Mouse (Mus musculus) heart, postnatal 25 days (tissue): ENCODE data around the gene Cd200r1. TPM values are rescaled to one million over a fixed set of nuclear protein-coding genes. Genes with fewer than 3 reads are reported as not detected.

Source experiments
- DNase-seq: peaks from one replicate; pipeline ENCODE4 v3.0.0; 2022; ENCODE audit warnings: low spot score
- intact Hi-C: fragments of 180-260 bp; cut with DNase I; formaldehyde crosslinking; loops from one replicate; pipeline ENCODE4 v1.15.1; 2025
- total RNA-seq, 2 experiments: library from RNA; stranded (reverse); gene quantifications; 2 replicates each; pipeline ENCODE4 v1.2.3; 2021

Cd200r1 gene
- total RNA-seq: under 1 TPM; 0.48 to 0.49 TPM

DNA sequence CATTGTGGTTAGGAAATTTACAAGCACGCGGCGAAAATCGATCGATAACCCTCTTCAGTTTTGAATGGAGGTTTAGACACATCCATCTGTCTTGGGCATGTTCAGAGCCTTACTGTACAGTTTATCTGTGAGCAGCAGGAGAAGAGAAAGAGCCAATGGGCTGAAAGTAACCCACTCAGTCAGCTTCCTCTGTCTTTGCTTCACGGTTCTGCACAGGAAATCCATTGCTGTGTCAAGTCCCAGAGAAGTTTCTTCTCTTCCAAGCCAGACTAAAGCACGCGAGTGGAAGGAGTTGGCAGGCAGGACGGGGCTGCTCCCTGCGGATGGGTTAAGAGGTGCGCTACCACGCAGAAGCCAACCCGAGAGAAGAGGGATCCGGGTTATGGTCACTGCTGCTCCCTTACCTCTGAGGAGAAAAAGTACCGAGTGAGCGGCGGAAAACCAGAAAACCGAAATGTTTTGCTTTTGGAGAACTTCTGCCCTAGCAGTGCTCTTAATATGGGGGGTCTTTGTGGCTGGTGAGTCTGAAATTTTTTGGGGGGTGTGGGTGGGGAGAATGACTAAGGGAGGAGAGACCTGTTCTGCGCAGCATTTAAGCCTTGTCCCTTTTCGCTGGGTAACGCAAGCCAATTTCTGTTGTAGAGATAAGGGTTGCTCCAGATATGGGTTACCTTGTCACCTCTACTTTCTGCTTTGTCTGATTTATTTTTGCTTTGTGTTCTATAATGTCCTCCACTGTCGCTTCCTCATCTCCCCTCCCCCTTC lies at the start of gene Cd200r1:
Cd200r1 (plus strand) TSS at position 182 of the 765 bp plus-strand sequence.
- intact Hi-C loops: loop anchor here (10.0 kb wide), 1 partner anchor 359 kb away; no protein-coding TSS in a partner anchor

DNA sequence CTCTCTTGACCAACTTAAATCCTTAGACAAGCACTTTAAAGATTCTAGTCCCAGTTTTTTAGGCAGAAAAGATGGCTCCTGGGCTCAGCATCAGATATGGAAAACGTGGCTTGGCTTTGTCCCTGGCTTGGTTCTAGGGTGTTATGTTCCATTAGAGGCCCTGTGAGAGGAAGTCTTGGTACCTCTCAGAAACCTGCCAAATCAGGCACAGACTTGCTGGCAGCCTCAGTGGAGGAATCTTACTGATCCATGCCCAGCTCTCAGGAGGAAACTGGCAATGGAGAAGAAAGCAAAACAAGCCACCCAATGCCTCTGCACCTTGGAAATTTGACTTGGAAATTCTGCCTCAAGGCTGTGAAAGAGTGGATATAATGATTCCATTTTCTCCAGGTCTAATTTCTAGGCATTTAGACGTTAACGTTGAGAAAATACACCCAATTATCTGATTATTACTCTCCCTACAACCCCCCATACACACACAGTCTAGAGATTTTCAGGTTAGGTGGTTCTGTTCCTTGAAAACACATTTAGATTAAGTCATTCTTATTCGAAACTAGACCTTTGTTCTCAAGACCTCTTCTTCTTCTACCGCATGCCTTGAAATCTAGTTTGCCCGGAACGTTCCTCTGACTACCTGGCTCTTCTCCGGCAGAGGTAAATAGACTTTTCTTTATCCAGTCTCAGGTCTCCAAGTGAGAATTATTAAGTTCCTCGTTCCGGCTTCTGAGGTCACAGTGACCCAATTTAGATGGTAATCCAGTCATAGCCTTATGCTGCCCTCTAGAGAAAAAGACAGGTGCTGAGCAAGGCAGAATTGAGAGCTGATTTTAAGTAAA lies 49.0 kb upstream of the Cd200r1 start:
- no peak for DNase-seq
- intact Hi-C loops: no loop called here

More for the DNA sequence above, at the start of gene Cd200r1:
- DNase-seq: no peak

DNA sequence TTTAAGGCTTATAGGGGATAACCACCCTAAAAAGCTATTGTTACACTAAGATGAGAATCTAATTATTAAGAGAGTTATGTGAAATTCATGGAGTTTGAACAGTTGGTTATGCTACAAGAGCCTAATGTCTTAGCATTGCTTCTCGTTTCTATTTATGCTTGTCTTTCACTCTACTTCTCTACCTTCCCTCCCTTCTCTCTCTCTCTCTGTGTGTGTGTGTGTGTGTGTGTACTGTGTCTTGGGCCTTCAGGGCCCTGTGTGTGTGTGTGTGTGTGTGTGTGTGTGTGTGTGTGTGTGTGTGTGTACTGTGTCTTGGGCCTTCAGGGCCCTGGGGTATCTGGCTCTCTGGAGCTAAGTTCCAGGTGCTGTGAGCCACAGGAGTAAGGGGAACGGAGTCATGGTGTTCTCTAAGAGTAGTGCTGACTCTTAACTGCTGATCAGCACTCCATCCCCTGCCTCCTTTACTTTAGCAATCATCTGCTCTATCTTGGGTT lies 48.3 kb upstream of the Cd200r1 start:
- no peak for DNase-seq
- intact Hi-C loops: no loop called here

DNA sequence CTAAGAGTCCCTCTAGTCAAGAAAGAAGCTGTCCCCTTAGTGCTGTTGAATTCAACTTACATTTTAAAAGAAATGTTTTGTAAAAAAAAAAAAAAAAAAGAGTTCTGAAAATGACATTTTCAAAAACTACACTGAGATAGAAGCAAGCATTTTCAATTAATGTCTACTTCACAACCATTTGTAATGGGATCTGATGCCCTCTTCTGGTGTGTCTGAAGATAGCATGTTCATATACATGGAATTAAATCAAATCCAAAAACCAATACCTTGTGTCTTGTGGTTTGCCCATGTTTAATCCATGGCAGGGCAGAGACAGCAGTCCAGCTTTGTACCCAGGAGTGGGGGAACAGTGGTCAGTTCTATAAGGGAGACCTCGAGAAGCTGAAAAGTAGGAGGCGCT lies 47.7 kb upstream of the Cd200r1 start:
- intact Hi-C loops: no loop called here
- DNase-seq: no peak

DNA sequence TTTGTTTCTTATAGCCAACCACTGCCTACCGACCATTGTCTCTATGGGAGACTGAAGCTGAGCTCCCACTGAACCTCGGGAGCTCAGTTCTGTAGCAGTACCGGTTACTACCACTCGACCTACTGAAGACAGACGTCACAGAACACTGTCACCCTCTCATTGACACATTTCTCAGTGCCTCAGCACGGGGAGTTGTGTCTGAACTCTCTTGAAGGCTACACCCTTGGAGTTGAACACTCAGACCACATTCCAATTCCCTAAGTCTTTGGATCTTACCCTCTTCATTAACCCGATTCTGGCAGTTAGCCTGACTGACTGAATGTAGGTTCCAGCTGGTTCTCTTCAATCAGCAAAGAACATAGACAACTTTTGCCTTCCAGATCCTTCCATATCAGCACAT lies 46.2 kb upstream of the Cd200r1 start:
- intact Hi-C loops: no loop called here

DNA sequence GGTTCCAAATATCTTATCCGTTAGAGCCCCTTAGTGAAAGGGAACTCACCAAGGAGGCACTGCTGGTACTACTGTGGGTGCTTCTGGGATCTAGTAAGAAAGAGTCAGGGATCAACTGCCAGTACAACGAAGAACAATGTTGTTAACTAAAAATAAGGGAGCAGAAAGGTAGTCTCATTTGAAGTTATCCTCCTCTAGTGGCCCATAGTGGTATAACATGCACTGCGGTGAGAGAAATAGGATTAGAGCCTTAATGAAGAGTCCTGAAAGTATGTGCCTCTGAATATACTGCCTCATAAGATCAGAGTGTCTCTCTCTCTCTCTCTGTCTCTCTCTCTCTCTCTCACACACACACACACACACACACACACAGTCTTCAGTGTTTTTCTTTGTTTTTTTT lies 45.0 kb upstream of the Cd200r1 start:
- intact Hi-C loops: loop anchor here (10.0 kb wide), 1 partner anchor 236 kb away; no protein-coding TSS in a partner anchor
- no peak for DNase-seq

More for the DNA sequence above, 46.2 kb upstream of the Cd200r1 start:
- no peak for DNase-seq

DNA sequence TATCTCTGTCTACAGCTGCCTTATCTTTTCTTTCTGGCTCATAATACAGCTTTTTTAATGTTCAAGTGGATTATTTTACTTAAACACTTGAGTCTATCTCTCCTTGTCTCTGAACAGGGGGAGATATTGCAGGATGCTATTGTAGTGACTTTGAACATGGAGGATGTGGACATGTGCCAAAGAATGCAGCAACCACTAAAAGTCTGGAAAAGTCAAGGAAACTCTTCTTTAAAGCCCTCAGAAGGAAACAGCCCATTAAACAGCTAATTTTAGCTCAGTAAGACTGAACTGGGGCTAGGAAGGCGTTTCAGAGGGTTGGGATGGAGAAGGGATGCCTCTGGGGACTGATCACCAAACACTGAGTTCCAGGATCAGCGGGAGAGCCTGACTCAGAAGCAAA lies 42.9 kb upstream of the Cd200r1 start:
- intact Hi-C loops: loop anchor here (10.0 kb wide), 1 partner anchor 238 kb away; no protein-coding TSS in a partner anchor
- DNase-seq: no peak

DNA sequence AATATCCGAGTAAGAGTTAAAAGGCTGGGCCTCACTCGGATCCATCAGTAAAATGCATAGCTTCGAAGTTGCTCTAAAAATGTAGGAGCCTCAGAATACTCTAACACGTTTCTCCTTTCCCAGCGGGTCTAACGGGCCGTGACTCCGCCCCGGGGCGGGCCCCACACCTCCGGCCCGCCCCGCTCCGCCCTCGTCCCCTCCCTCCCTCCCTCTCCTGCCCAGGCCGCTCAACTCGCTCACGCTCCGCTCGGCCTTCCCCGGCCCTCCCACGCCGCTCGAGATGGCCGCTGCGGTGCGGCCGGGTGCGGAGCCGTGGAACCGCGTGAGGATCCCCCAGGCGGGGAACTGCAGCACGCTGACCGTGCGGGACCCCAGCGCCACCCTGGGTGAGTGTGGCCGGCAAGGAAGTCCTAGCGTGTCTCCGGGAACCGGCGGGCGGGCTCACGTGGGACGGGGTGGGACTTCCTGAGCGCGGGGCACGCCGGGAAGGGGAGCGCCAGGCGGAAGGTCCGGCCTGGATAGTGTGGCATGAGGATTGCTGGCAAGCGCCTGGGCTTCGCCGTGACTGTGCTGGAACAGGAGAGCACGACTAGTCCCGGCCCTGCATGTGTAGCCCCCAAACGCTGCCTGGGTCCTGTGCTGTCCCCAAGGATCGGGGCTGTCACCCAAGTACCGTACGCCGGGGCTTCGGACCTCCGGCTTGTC lies 41.3 kb upstream of the Cd200r1 start, which contains the start of gene Nepro:
Nepro (plus strand) TSS at position 219 of the 705 bp plus-strand sequence.
- peak; percentile 92 for DNase-seq
- intact Hi-C loops: loop anchor here (10.0 kb wide), 1 partner anchor 239 kb away; no protein-coding TSS in a partner anchor

DNA sequence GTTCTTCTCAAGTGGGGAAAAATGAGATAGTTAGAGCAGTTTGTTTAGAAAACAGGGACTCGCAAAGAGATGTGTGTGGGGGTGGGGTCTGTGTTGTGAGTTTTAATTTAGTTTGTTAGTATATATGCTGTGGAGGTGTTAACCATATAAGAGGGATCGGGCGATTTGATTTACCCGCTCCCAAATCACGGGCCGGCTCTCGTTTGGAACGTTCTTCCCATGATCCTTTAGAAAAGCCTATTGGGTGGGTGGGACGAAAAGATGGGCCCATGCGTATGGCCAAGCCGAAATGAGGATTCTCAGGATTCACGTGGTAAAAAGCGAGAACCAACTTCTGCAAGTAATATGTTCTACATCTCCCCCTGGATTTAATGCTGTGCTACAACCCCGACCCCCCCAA lies 40.7 kb upstream of the Cd200r1 start:
- DNase-seq: no peak
- intact Hi-C loops: loop anchor here (10.0 kb wide), 1 partner anchor 240 kb away; no protein-coding TSS in a partner anchor

DNA sequence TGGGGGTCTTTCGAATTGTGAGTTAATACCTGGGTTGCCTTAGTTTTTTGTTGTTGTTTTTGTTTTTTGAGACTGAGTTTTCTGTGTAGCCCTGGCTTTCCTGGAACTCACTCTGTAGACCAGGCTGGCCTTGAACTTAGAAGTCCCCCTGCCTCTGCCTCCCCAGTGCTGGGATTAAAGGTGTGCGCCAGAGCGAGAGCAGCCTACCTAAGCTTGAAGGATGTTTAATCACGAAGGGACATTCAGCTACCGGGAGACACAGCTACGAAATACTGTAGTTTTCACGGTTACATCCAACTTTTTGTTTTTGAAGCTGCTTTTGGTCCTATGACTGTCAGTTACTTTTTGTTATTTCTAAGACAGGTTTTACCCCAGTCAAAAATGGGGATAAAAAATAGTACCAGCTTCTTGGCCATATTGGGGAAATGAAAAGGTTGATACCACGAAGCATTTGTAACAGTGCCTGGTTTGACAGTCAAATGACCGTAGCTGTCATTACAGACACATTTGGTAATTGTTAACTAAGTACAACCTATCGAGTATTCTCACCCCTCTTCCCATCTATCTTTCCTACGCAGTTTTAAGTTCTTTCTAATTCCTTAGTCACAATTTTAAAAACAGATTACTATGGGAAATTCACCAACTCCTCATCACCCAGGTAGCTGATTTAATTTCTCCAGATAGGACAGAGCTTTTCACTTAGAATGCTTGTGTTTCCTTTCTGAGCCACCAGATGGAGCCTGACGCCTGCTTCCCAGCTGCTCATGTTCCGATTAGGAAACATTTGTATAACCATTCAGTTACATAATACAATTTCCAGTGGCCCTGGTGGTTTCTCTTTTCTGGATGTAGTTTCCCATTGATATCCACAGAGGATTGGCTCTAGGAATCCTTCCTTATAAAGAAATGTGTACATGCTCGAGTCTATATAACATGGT lies 40.0 kb upstream of the Cd200r1 start:
- DNase-seq: peak; percentile 46
- intact Hi-C loops: loop anchor here (1.0 to 10.0 kb wide), 4 partner anchors 15 to 365 kb away; no protein-coding TSS in a partner anchor

DNA sequence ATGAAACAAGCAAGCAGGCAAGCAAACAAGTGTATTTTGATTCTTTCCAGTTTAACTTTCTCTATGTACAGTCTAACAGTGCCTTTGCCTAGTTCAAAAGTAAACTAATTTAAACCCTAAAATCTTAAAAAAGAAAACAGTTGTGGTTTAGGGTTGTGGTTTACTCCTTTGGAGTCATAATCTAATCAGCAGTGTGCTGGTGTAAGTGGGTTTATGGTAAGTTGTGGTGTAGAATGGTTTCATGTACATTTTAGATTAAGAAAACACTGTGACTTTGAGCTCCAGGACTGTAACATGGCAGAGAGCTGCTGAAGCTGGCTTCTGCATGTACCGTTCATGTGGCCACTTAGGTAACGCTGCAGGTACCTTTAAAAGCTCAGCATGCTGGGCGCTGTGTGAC lies 38.0 kb upstream of the Cd200r1 start:
- intact Hi-C loops: loop anchor here (2.0 to 10.0 kb wide), 2 partner anchors 13 to 243 kb away; no protein-coding TSS in a partner anchor
- DNase-seq: no peak

DNA sequence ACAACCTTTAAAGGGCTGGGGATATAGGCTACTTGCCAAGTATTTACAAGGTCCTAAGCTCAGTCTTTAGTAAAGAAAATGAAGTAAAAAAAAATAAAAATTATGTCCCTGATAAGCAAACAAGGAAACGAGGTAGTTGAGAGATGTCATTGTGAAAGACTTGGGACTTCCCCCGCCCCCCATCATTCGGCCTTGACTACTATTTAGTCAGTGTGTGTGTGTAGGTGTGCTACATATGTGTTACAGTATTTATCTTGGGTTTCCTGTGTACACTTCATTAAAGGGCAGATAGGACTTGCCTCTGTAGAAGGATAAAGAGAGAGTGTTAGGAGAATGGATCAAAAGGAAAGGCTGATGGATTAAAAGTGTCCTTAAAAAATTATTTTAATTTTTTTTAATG lies 31.5 kb upstream of the Cd200r1 start:
- intact Hi-C loops: no loop called here

DNA sequence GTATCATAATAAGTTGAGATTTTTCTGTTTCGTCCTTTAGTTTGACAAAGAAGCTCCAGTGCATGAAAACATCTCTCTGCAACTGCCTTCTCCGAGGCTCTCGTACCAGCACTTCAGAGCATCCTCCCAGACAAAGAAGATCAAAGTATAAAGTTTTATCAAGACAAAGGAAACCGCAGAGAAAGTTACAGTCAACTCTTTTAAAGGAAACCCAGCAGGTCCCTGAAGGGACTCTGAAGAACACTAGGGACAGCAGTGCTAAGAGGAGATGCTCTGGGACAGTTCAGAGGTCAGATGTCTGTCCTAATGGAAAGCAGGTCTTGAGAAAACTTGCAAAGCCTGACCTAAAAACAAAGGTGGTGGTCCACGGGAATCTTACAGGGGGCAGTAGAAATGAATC lies 29.9 kb upstream of the Cd200r1 start:
- no peak for DNase-seq
- intact Hi-C loops: no loop called here

More for the DNA sequence above, 31.5 kb upstream of the Cd200r1 start:
- no peak for DNase-seq

DNA sequence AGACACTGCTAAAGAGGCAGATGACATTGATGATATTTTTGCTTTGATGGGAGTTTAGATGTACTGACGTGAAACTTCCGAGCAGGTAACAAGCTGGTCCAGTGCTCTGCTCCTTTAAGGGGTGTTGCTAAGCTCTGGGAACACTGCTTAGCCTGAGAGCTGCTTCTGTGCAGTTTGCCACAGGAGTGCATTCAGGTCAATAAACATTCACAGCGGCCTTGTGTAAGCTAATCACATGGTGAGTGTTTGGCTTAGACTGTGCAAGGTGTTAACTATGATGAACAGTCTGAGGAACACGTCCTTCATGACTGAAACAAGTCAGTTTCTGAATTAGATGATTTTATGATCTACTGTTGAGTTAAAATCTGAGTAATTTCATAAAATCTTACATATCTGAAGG lies 29.4 kb upstream of the Cd200r1 start:
- DNase-seq: no peak
- intact Hi-C loops: no loop called here

DNA sequence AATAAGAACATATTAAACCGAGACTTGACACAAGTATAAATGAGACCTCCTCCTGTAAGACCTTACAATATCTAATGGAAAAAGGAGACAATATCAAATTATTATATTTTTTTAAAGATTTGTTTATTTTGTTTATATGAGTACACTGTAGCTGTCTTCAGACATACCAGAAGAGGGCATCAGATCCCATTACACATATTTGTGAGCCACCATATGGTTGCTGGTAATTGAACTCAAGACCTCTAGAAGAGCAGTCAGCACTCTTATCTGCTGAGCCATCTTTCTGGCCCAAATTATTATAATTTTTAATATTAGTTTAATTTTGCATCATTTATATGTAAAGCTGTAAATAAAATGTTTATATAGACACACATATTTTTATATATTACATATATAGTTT lies 22.8 kb upstream of the Cd200r1 start:
- no peak for DNase-seq
- intact Hi-C loops: no loop called here

DNA sequence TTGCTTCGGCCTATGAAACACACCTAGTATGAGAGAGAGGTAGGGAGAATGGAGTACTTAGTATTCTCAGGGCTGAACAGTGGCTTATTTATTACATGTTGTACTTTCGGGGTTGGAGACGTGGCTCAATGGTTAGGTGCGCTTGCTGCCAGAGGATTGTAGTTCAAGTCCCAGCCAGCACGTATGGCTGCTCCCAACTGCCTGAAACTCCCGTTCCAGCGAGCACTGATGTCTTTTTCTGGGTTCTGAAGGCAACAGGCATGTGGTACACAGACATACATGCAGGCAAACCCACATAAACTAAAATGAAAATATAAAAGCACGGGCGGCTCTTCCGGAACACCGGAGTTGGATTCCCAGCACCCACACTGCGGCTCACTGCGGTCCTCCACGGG lies 20.1 kb upstream of the Cd200r1 start:
- intact Hi-C loops: no loop called here
- DNase-seq: no peak

DNA sequence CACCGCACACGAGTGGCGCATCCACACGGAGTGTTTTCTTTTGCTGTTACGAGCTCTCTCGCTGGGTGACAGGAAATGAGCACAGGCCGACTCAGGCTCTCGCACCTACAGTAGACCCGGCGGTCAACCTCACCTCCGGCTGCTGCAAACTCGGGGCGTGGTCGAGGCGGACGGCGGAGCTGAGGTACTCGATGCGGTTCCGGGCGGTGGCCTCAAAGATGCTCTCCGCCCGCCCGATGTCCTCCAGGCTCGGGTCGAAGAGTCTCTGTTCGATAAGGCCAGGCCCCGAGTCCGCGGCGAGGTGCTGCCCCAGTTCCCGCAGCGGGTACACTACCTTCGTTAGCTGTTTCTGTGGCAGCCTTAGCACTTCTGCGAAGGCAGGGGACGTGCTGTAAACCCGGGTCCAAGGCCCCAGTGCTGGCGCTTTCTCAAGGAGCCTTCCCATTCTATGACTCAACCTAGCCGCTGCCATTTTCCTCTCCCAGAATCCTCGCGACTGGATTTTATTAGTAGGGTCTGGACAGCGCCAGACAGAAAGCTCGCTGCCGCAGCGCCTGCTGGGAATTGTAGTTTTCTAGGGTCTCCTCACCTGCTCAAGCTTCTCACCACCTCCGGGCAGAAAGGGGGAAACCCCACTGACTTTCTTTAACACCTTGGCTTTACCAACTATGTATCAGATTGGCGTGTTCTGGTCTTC lies 19.5 kb upstream of the Cd200r1 start, which contains the start of gene Gtpbp8:
Gtpbp8 (minus strand) TSS at position 498 of the 697 bp plus-strand sequence.
- peak; percentile 69 for DNase-seq
- intact Hi-C loops: no loop called here

DNA sequence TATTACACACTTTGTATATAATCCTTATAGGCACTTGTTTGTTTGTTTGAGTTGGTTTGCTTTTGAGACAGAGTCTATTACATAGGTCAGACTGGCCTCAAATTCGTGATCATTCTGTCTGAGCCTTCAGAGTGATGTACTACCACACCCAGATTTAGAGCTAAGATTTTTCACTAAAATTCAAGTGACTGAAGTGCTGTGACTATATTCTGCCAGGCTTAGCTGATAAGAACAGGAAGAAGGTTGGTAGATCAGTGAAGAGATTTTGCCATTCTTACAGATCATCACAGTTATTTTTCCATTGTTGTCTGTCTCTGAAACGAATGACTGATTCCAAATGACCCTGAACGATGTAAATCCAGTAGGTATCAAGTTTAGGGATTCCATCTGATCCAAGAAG lies 17.5 kb upstream of the Cd200r1 start:
- intact Hi-C loops: no loop called here
- no peak for DNase-seq
